Mouse (Mus musculus) embryonic fibroblast, embryonic 13.5 days (primary cell): ENCODE measurements around the gene Brip1.

ENCODE experiments used
- CTCF ChIP-seq: IDR thresholded peaks from 2 replicates; pipeline ENCODE4 v1.5.1; 2011; ENCODE audit warnings: mild to moderate bottlenecking, control low read depth, low read length, moderate library complexity, borderline replicate concordance; ENCODE audit not compliant: insufficient read depth
- POLR2A ChIP-seq: IDR thresholded peaks from 2 replicates; pipeline ENCODE4 v1.6.1; 2011; ENCODE audit warnings: low read depth, mild to moderate bottlenecking, control low read depth, low read length, moderate library complexity

DNA sequence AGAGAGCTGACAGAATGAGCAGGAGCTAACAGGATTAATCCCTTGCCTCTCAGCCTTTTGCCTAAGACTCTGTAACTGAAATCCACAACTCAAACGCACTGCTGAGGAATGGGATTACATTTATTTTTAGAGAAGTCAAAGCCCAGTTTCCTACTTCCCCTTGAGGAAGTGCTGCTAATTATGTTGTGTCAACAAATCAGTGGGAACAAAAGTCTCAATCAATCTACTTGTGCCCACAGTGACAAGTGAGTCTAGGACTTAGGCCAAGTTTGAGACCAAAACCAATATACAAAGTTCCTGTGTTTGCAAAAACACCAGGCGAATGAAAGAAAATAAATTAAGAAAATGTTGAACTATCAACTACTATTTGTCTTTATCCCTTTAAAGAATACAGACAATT, 101.7 kb downstream of the Brip1 start:
- TF ChIP-seq CTCF (no peak), POLR2A (no peak)
